Mouse (Mus musculus) heart, embryonic 14.5 days (tissue): ENCODE data around the gene Zfp644. TPM values are rescaled to one million over a fixed set of nuclear protein-coding genes. Genes with fewer than 3 reads are reported as not detected.

Source experiments
- ATAC-seq: fragments of 200-750 bp; cut with Nextera tagmentation; 2 replicates; pipeline ENCODE4 v1.8.0; 2017; ENCODE audit warnings: low read depth, moderate TSS enrichment; ENCODE audit not compliant: insufficient number of reproducible peaks, insufficient read depth, low FRiP score
- H3K27ac ChIP-seq, 2 experiments: fragments of 200-500 bp in 1 of 2; fragments of 300-500 bp in 1 of 2; sonication (generic) in 1 of 2; replicated peaks in 1 of 2; 2 replicates each; pipeline ENCODE4 v1.5.1; 2012 to 2014; ENCODE audit warnings: low read depth in 2 of 2, low read length in 2 of 2, control low read depth in 1 of 2, mild to moderate bottlenecking in 1 of 2, mixed read lengths in 1 of 2; ENCODE audit not compliant: control insufficient read depth in 1 of 2, insufficient read depth in 1 of 2
- H3K27me3 ChIP-seq: fragments of 300-500 bp; sonication (generic); 2 replicates; pipeline ENCODE4 v1.6.1; 2014; ENCODE audit warnings: mild to moderate bottlenecking, low read length, control low read depth; ENCODE audit not compliant: control insufficient read depth, insufficient read depth
- H3K36me3 ChIP-seq: fragments of 300-500 bp; sonication (generic); 2 replicates; pipeline ENCODE4 v1.6.1; 2014; ENCODE audit warnings: mild to moderate bottlenecking, control low read depth, low read length, mixed read lengths; ENCODE audit not compliant: control insufficient read depth, insufficient read depth
- H3K4me1 ChIP-seq, 2 experiments: fragments of 200-500 bp in 1 of 2; fragments of 300-500 bp in 1 of 2; sonication (generic) in 1 of 2; 2 replicates each; pipeline ENCODE4 v1.6.1; 2012 to 2014; ENCODE audit warnings: low read length in 2 of 2, control low read depth in 1 of 2, mixed read lengths in 1 of 2; ENCODE audit not compliant: control insufficient read depth in 2 of 2, insufficient read depth in 2 of 2
- H3K4me2 ChIP-seq: fragments of 300-500 bp; sonication (generic); 2 replicates; pipeline ENCODE4 v1.6.1; 2014; ENCODE audit warnings: mild to moderate bottlenecking, low read length
- H3K4me3 ChIP-seq, 2 experiments: fragments of 200-500 bp in 1 of 2; fragments of 300-500 bp in 1 of 2; sonication (generic) in 1 of 2; 2 replicates each; pipeline ENCODE4 v1.5.1; 2012 to 2014; ENCODE audit warnings: low read length in 2 of 2, mild to moderate bottlenecking in 2 of 2, control low read depth in 1 of 2, low read depth in 1 of 2, moderate library complexity in 1 of 2; ENCODE audit not compliant: control insufficient read depth in 1 of 2, insufficient read depth in 1 of 2
- H3K9ac ChIP-seq: fragments of 300-500 bp; sonication (generic); 2 replicates; pipeline ENCODE4 v1.6.1; 2014; ENCODE audit warnings: mild to moderate bottlenecking, low read length
- H3K9me3 ChIP-seq: fragments of 300-500 bp; sonication (generic); 2 replicates; pipeline ENCODE4 v1.6.1; 2016; ENCODE audit warnings: low read length, control low read depth; ENCODE audit not compliant: control insufficient read depth
- WGBS: fragments of 180-500 bp; shearing (Covaris S2); extraction: QIAGEN DNeasy Blood & Tissue Kit; methylation state at CpG from one replicate; pipeline ENCODE4 v1.1.7; 2014; 5-methylcytosine and 5-hydroxymethylcytosine counted together
- polyA plus RNA-seq: library from polyadenylated mRNA; unstranded; fragments of >200 nt; fragmentation: Nextera tagmentation; extraction: Ambion mirVana; gene quantifications from 2 replicates; pipeline ENCODE4 v1.2.1, GENCODE M21; 2014

Zfp644 gene
- polyA plus RNA-seq, 1 experiment from 2014 or later = 74.3 TPM

DNA sequence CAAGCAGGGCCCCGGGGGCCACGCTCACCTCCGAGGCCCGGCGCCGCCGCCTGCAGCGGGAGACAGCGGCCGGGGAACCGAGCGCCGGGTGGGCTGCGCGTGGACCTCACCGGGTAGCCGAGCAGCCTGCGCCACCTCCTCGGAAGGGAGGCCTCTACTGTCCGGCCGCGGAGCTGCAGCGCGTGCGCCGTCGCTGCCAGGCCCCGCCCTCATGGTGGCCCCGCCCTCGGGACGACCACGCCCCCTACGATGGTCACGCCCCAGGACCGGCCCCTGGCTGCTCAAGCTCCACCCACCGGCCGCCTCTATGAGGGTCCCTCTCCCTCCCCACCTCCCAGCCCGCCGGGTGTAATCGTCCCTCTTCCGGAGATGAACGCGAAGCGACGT lies 122.5 kb downstream of the Zfp644 start:
- Histone ChIP-seq H3K27me3 (peaks cover 18% of the 10 kb centered on the region), H3K4me2 (peak overlapping the region; percentile 100), H3K9me3 (no peaks in the 10 kb centered on the region), H3K4me3 (peak overlapping the region; percentile 50 to 67), H3K36me3 (no peaks in the 10 kb centered on the region), H3K9ac (peak overlapping the region; percentile 73), H3K27ac (no peak overlapping the region), H3K4me1 (peaks cover 0 to 4% of the 10 kb centered on the region in 2 experiments; a peak in 1 of 4 replicates)
- ATAC-seq = peak; percentile 82
- WGBS = under 1% methylated on average over 33 of the region's 45 CpGs

DNA sequence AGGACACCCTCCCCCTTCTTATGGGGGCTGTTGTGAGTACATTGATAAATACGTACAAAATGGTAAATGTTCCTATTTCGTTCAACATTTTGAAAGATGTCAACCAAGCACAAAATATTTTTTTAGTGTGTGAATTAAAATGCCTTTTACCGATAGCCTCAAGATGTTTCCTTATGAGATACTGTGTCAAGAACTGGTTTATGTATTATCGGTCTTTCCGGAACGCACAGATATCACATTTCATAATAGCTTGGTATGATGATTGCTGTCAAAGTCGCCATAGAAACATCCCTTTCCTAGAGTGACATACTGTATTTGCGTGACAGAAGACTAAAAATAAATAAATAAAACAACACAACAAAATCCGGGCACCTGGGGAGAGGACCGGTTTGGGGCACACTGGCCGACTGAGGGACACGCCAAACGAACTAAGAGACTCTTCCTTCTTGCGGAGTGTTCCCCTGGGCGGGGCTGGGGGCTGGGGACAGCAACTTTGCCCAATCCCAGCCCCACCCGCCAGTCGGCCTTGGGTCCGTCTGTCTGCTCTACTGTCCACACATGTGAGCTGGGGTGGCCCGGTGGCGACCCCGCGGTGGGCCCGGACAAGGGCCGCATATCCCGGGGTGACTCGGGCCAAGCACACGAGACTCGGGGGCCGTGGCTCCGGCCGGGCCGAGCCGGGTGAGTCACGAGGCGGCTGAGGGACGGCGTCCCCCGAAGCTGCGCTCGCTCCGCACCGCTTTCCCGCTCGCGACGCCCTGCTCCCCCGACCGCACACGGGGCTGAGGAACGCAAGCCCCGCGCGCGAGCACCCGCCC lies 123.1 kb downstream of the Zfp644 start:
- Histone ChIP-seq H3K4me2 (peak overlapping the region; percentile 100), H3K4me1 (peaks cover 0 to 4% of the 10 kb centered on the region in 2 experiments; a peak in 1 of 4 replicates), H3K9me3 (no peaks in the 10 kb centered on the region), H3K27ac (no peak overlapping the region), H3K9ac (peak overlapping the region; percentile 73), H3K27me3 (peaks cover 23% of the 10 kb centered on the region), H3K4me3 (peak overlapping the region; percentile 50 to 67), H3K36me3 (no peaks in the 10 kb centered on the region)
- WGBS = 6% methylated on average over 55 of the region's 55 CpGs
- peak; percentile 52; the same call in 1 of the 2 replicates for ATAC-seq

Other genes starting within 250 kb of the Zfp644 start
- not detected in 2 replicates for gene Barhl2, start 239.1 kb downstream of the Zfp644 start, polyA plus RNA-seq
- not detected in 2 replicates for gene Gm17304, start 88.2 kb downstream of the Zfp644 start, polyA plus RNA-seq
- gene Hfm1, start 229.0 kb upstream of the Zfp644 start, polyA plus RNA-seq = 0.42 and 0.71 TPM in 2 replicates